Mouse (Mus musculus): ENCODE results near the gene Crtac1.

GRCm38 (mm10) chr19:42377206-42377605, 54.4 kb downstream of the Crtac1 start:
- no peak for TF ChIP-seq CTCF (IDR thresholded peaks at IDR 0.05; ENCODE audit: low read depth)
- TF ChIP-seq EP300 (IDR thresholded peaks at IDR 0.05; ENCODE audit: low read depth), result no peak
